In genomic region chr16:6842066-6842785, GRCm38 (mm10) we compare ENCODE assay signal across 13 mouse cellular contexts.
DNase-seq lines count a peak whose midpoint lies in the region; ATAC-seq and TF ChIP-seq lines count a peak whose summit lies in the region.
"Had no signal": no experiment of that assay in that cellular context is flagged by ENCODE, and none has a peak within 500 bp of the region (broad histone marks: within the 10 kb centered on the region; RNA-seq: fewer than 3 reads in every experiment).

No protein-coding gene starts in this region.

- dilution Hi-C loops in CH12.LX (cut with MboI; ENCODE audit: extremely low pct_ligation_motif_present, extremely low pct_unique_long_range_greater_than_20kb, low sequenced_read_pairs): no loop called here

- H3K79me2 ChIP-seq in CH12.LX (replicated peaks; ENCODE audit: control insufficient read depth, extremely low read depth, insufficient read depth, poor library complexity, severe bottlenecking): no peaks in the 10 kb centered on the region

- in situ Hi-C loops in CH12.LX (cut with MboI; ENCODE audit: low pct_ligation_motif_present, low pct_unique_long_range_greater_than_20kb, low sequenced_read_pairs): no loop called here

- H3K27me3 ChIP-seq in hindbrain, embryonic 13.5 days: no peaks in the 10 kb centered on the region
- H3K27me3 ChIP-seq in hindbrain, embryonic 12.5 days: no peaks in the 10 kb centered on the region
- no peaks in the 10 kb centered on the region for H3K27me3 ChIP-seq in CH12.LX (replicated peaks)
- H3K27me3 ChIP-seq in hindbrain, postnatal 0 days (ENCODE audit: insufficient read depth, low read length): no peaks in the 10 kb centered on the region

- DNase-seq in CH12.LX (ENCODE audit: extremely low read depth): peak; percentile 23
- DNase-seq in hindbrain, postnatal 0 days (ENCODE audit: low spot score): no peak
- DNase-seq in testis, postnatal 10 days (ENCODE audit: low spot score): no peak
- DNase-seq in spleen, postnatal 14 days (ENCODE audit: low spot score in 2 of 2): no peak
- DNase-seq in gastrocnemius, adult 18-20 months (ENCODE audit: low spot score): no peak
- DNase-seq: cerebellum, adult 9-11 months; forebrain, postnatal 0 days; kidney, postnatal 36 days; liver; lung, postnatal 10 days had no signal

- H3K36me3 ChIP-seq in hindbrain, embryonic 13.5 days: no peaks in the 10 kb centered on the region
- H3K36me3 ChIP-seq in hindbrain, embryonic 12.5 days: no peaks in the 10 kb centered on the region
- H3K36me3 ChIP-seq in CH12.LX (replicated peaks in 1 of 2; ENCODE audit: control insufficient read depth in 1 of 2, insufficient read depth in 1 of 2, low read length in 1 of 2): no peaks in the 10 kb centered on the region
- no peaks in the 10 kb centered on the region for H3K36me3 ChIP-seq in hindbrain, postnatal 0 days (ENCODE audit: insufficient read depth, low read length)

- TF ChIP-seq POLR2A in CH12.LX (IDR thresholded peaks at IDR 0.05; ENCODE audit: low read depth, low read length): no peak
- TF ChIP-seq POLR2A in bone marrow macrophage, adult 2 months (IDR thresholded peaks at IDR 0.05; ENCODE audit: borderline replicate concordance, low read depth, low read length): no peak

- H3K4me3 ChIP-seq in hindbrain, embryonic 13.5 days: no peak overlapping the region
- no peak overlapping the region for H3K4me3 ChIP-seq in hindbrain, embryonic 12.5 days
- no peak overlapping the region for H3K4me3 ChIP-seq in CH12.LX (replicated peaks in 1 of 3; ENCODE audit: low read depth in 2 of 3, low read length in 2 of 3, poor library complexity in 1 of 3)
- H3K4me3 ChIP-seq in bone marrow macrophage, adult 2 months (ENCODE audit: insufficient read depth, low read length): no peak overlapping the region
- H3K4me3 ChIP-seq in hindbrain, postnatal 0 days (ENCODE audit: low read length): no peak overlapping the region

- TF ChIP-seq RAD21 in CH12.LX (IDR thresholded peaks at IDR 0.05; ENCODE audit: low read depth, low read length): no peak

- WGBS in hindbrain, embryonic 13.5 days: 33% methylated on average over 8 of the region's 8 CpGs
- 23% methylated on average over 8 of the region's 8 CpGs for WGBS in hindbrain, embryonic 12.5 days
- 51% methylated on average over 8 of the region's 8 CpGs for WGBS in hindbrain, postnatal 0 days

- peaks cover 38% of the 10 kb centered on the region for H3K4me1 ChIP-seq in hindbrain, embryonic 13.5 days (replicated peaks)
- peaks cover 19% of the 10 kb centered on the region for H3K4me1 ChIP-seq in hindbrain, embryonic 12.5 days
- H3K4me1 ChIP-seq in CH12.LX (ENCODE audit: control insufficient read depth in 1 of 2, insufficient read depth in 2 of 2): no peaks in the 10 kb centered on the region
- H3K4me1 ChIP-seq in bone marrow macrophage, adult 2 months (ENCODE audit: control insufficient read depth, insufficient read depth, low read length): peaks cover 12% of the 10 kb centered on the region
- no peaks in the 10 kb centered on the region for H3K4me1 ChIP-seq in hindbrain, postnatal 0 days (ENCODE audit: insufficient read depth, low read length)

- ATAC-seq in hindbrain, embryonic 13.5 days (ENCODE audit: low FRiP score): no peak
- ATAC-seq in hindbrain, embryonic 12.5 days (ENCODE audit: low FRiP score): no peak
- ATAC-seq in hindbrain, postnatal 0 days: no peak
- ATAC-seq: forebrain, postnatal 0 days had no signal

- H3K9ac ChIP-seq in hindbrain, embryonic 13.5 days: no peak overlapping the region
- H3K9ac ChIP-seq in hindbrain, embryonic 12.5 days: no peak overlapping the region
- H3K9ac ChIP-seq in CH12.LX (ENCODE audit: insufficient read depth, low read depth): no peak overlapping the region
- no peak overlapping the region for H3K9ac ChIP-seq in hindbrain, postnatal 0 days (replicated peaks; ENCODE audit: low read length)
- H3K9ac ChIP-seq: forebrain, postnatal 0 days had no signal

- no peak overlapping the region for H3K27ac ChIP-seq in hindbrain, embryonic 13.5 days
- H3K27ac ChIP-seq in hindbrain, embryonic 12.5 days: no peak overlapping the region
- H3K27ac ChIP-seq in CH12.LX (ENCODE audit: insufficient read depth, low read depth): no peak overlapping the region
- H3K27ac ChIP-seq in bone marrow macrophage, adult 2 months (ENCODE audit: insufficient read depth, low read depth, low read length): peak overlapping the region; percentile 36; the same call in 1 of the 2 replicates
- no peak overlapping the region for H3K27ac ChIP-seq in hindbrain, postnatal 0 days

- no peak for TF ChIP-seq CTCF in CH12.LX (conservative IDR thresholded peaks at IDR 0.05 in 1 of 2, IDR thresholded peaks at IDR 0.05 in 1 of 2; ENCODE audit: low read depth in 2 of 2, low read length in 2 of 2)
- no peak for TF ChIP-seq CTCF in bone marrow macrophage, adult 2 months (IDR thresholded peaks at IDR 0.05; ENCODE audit: low read depth, low read length)
- no peak for TF ChIP-seq CTCF in hindbrain, postnatal 0 days (IDR thresholded peaks at IDR 0.05; ENCODE audit: low read depth)

- no peaks in the 10 kb centered on the region for H3K9me3 ChIP-seq in hindbrain, embryonic 13.5 days
- H3K9me3 ChIP-seq in hindbrain, embryonic 12.5 days (replicated peaks): no peaks in the 10 kb centered on the region
- peaks cover 79% of the 10 kb centered on the region for H3K9me3 ChIP-seq in CH12.LX (replicated peaks; ENCODE audit: low read length)
- H3K9me3 ChIP-seq in hindbrain, postnatal 0 days (ENCODE audit: low read length): no peaks in the 10 kb centered on the region

- peak; percentile 64 for TF ChIP-seq EP300 in CH12.LX (IDR thresholded peaks at IDR 0.05; ENCODE audit: low read length)

- peak overlapping the region; percentile 30 for H3K4me2 ChIP-seq in hindbrain, embryonic 13.5 days
- H3K4me2 ChIP-seq in hindbrain, embryonic 12.5 days (replicated peaks): no peak overlapping the region
- H3K4me2 ChIP-seq in CH12.LX (ENCODE audit: insufficient read depth, low read depth, poor library complexity, severe bottlenecking): no peak overlapping the region
- peak overlapping the region; percentile 33; the same call in 1 of the 2 replicates for H3K4me2 ChIP-seq in hindbrain, postnatal 0 days (ENCODE audit: low read depth, low read length)

TF ChIP-seq in CH12.LX, 34 proteins besides CTCF, POLR2A, EP300 and RAD21:
- TF ChIP-seq MAFK (IDR thresholded peaks at IDR 0.05; ENCODE audit: insufficient replicate concordance, low read length) (peak; percentile 70; the same call in 1 of the 2 replicates), TBP (conservative IDR thresholded peaks at IDR 0.05; ENCODE audit: low read depth, low read length) (0 out of 2 replicates have a peak, but pooled peaks have one; percentile 20), BHLHE40 (IDR thresholded peaks at IDR 0.05; ENCODE audit: low read depth, low read length) (peak; percentile 50; the same call in 1 of the 2 replicates), JUN (IDR thresholded peaks at IDR 0.05; ENCODE audit: insufficient read depth, low read depth, low read length) (no peak), IRF4 (IDR thresholded peaks at IDR 0.05; ENCODE audit: low read depth, low read length) (peak; percentile 20; the same call in 1 of the 2 replicates)

Comparison
In these comparisons a context has a peak if more than half of its experiments do, and no peak if none do; other contexts are left out.
1. H3K4me2 ChIP-seq: peak in hindbrain, embryonic 13.5 days (single experiment) and hindbrain, postnatal 0 days (single experiment); none in hindbrain, embryonic 12.5 days (single experiment) and CH12.LX (single experiment).